Mouse (Mus musculus) liver, embryonic 14.5 days (tissue): ENCODE results near the gene B3galt1.

ENCODE experiments used
- CTCF ChIP-seq: IDR thresholded peaks from 2 replicates; pipeline ENCODE4 v1.5.1; 2016; ENCODE audit warnings: antibody characterized with exemption, low read depth, control low read depth
- EP300 ChIP-seq: IDR thresholded peaks from 2 replicates; pipeline ENCODE4 v1.6.1; 2016; ENCODE audit warnings: antibody characterized with exemption, low read depth

- TF ChIP-seq CTCF (no peak), EP300 (no peak)
Measured at GRCm38 (mm10) chr2:67901574-67901973, 335.9 kb downstream of the B3galt1 start.
